Mouse (Mus musculus) kidney, embryonic 14.5 days (tissue): ENCODE results near the gene Col25a1. TPM values are rescaled to one million over a fixed set of nuclear protein-coding genes. Genes with fewer than 3 reads are reported as not detected.

Source experiments
- ATAC-seq: fragments of 200-750 bp; cut with Nextera tagmentation; 2 replicates; pipeline ENCODE4 v1.8.0; 2017; ENCODE audit warnings: moderate number of reproducible peaks, mild to moderate bottlenecking, moderate TSS enrichment, moderate library complexity; ENCODE audit not compliant: low FRiP score, low TSS enrichment
- H3K27ac ChIP-seq: fragments of 300-500 bp; sonication (generic); 2 replicates; pipeline ENCODE4 v1.5.1; 2014; ENCODE audit warnings: low read depth, mild to moderate bottlenecking, low read length, moderate library complexity, mixed read lengths
- H3K27me3 ChIP-seq: fragments of 300-500 bp; sonication (generic); 2 replicates; pipeline ENCODE4 v1.6.1; 2014; ENCODE audit warnings: mild to moderate bottlenecking, low read length; ENCODE audit not compliant: control insufficient read depth, insufficient read depth
- H3K36me3 ChIP-seq: fragments of 300-500 bp; sonication (generic); 2 replicates; pipeline ENCODE4 v1.6.1; 2014; ENCODE audit warnings: low read length, mixed read lengths; ENCODE audit not compliant: control insufficient read depth, insufficient read depth
- H3K4me1 ChIP-seq: fragments of 300-500 bp; sonication (generic); 2 replicates; pipeline ENCODE4 v1.6.1; 2014; ENCODE audit warnings: low read length, mixed read lengths; ENCODE audit not compliant: control insufficient read depth, insufficient read depth
- H3K4me2 ChIP-seq: fragments of 300-500 bp; sonication (generic); replicated peaks from 2 replicates; pipeline ENCODE4 v1.6.1; 2014; ENCODE audit warnings: low read depth, mild to moderate bottlenecking, low read length
- H3K4me3 ChIP-seq: fragments of 300-500 bp; sonication (generic); 2 replicates; pipeline ENCODE4 v1.5.1; 2014; ENCODE audit warnings: mild to moderate bottlenecking, low read length
- H3K9ac ChIP-seq: fragments of 300-500 bp; sonication (generic); 2 replicates; pipeline ENCODE4 v1.6.1; 2014; ENCODE audit warnings: low read depth, mild to moderate bottlenecking, low read length, moderate library complexity
- H3K9me3 ChIP-seq: fragments of 300-500 bp; sonication (generic); 2 replicates; pipeline ENCODE4 v1.6.1; 2016; ENCODE audit warnings: low read length; ENCODE audit not compliant: control insufficient read depth
- WGBS: fragments of 180-500 bp; shearing (Covaris S2); extraction: QIAGEN DNeasy Blood & Tissue Kit; methylation state at CpG from one replicate; pipeline ENCODE4 v1.1.7; 2014; 5-methylcytosine and 5-hydroxymethylcytosine counted together
- polyA plus RNA-seq: library from polyadenylated mRNA; unstranded; fragments of >200 nt; fragmentation: Nextera tagmentation; extraction: Ambion mirVana; gene quantifications from 2 replicates; pipeline ENCODE4 v1.2.1, GENCODE M21; 2014

Col25a1 gene
- polyA plus RNA-seq, 1 experiment from 2014 or later, result 5.4 TPM

DNA sequence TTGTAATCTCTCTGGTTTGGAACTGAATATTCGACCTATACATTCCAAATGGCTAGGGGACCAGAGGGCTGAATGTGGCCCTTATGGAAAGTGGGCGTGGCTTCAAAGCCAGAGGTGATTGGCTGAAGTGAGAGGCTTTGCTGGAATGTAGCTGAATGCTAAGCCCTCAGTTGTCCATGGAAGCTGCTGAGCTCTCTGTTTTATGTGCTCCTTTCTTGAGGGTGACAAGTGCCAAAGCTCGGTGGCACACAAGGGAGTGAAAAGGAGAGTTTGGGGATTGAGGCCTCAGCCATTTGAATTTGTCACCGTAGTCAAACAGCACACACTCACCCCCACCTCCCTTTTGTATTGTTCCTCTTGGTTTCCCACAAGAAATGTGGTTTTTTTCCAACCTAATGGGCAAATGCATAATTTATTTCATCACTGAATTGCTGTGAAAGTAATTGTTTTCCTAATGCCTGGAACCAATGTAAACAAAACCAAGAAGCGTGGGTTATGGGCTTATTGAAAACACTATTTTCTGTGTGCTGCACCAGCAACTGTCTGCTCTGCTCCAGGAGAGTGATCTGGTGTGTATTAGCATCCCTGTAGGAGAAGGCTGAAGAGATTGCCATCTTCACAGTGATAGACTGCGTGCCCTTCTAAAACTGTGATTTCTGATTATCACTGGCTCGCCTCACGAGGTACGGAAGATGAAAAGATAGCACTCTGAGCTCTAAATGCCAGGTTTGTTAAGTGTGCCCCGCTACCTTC lies 147.2 kb downstream of the Col25a1 start:
- H3K9me3 ChIP-seq, result no peaks in the 10 kb centered on the region
- H3K27me3 ChIP-seq, result no peaks in the 10 kb centered on the region
- no peak for ATAC-seq
- no peak overlapping the region for H3K4me2 ChIP-seq
- H3K4me3 ChIP-seq, result no peak overlapping the region
- 70% methylated on average over 10 of the region's 10 CpGs for WGBS
- H3K27ac ChIP-seq, result no peak overlapping the region
- H3K9ac ChIP-seq, result no peak overlapping the region
- no peaks in the 10 kb centered on the region for H3K36me3 ChIP-seq
- H3K4me1 ChIP-seq, result no peaks in the 10 kb centered on the region

DNA sequence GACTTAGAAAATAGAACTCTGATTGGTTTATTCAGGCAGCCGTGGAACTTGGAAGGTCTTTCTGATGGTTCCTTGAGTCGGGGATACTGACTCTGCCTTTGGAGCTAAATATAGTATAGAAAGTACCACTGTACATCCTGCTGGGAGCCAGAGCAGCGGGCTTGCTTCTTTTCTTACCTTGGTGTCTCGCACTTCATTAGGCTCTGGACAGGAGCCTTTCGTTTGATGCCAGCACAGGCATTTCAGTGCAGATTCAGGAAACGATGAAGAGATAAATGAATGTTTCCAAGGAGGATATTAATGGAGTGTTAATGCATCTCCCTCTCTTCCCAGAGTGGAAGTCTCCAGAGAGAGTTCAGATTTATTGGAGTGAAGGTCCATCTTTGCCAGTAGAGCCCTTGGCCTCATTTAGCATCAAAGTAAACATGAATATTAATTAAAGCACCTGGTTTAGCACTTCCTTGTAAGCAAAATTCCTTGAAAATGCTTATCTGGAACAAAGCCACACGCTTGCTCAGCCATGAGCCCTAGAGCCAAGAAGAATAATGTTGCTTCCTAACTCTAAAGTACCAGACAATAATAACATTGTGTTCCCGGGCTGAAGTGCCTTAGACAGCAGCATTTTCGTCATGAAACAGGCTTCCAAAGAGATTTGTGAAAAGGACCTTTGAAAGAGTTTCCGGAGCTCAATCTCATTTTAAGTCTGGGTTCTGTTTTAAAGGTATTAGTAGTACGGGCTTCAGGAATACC lies 151.9 kb downstream of the Col25a1 start:
- H3K9ac ChIP-seq, result no peak overlapping the region
- ATAC-seq, result no peak
- no peak overlapping the region for H3K4me2 ChIP-seq
- H3K4me3 ChIP-seq, result no peak overlapping the region
- no peaks in the 10 kb centered on the region for H3K27me3 ChIP-seq
- H3K36me3 ChIP-seq, result no peaks in the 10 kb centered on the region
- 61% methylated on average over 11 of the region's 11 CpGs for WGBS
- H3K27ac ChIP-seq, result no peak overlapping the region
- H3K4me1 ChIP-seq, result no peaks in the 10 kb centered on the region
- no peaks in the 10 kb centered on the region for H3K9me3 ChIP-seq

DNA sequence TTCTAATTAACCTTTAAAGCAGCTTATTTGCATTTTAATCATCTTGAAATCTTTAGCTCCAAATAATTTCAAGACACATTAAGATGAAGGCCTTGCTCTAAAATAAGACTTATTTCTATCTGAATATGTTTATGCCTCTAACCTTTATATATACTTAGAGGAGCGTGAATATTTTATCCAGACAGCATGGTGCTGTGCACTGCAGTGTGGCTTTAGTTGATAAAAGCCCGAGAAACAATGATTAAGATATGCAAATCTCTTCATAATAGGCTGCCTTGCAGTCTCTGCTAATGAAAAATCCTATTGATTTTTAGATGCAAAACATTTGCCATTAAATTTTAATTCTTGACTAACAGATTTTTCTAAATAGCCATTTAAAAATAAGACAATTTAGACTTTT lies 156.8 kb downstream of the Col25a1 start:
- Histone ChIP-seq H3K27ac (no peak overlapping the region), H3K9me3 (no peaks in the 10 kb centered on the region), H3K36me3 (no peaks in the 10 kb centered on the region), H3K4me2 (no peak overlapping the region), H3K9ac (no peak overlapping the region), H3K4me3 (no peak overlapping the region), H3K4me1 (no peaks in the 10 kb centered on the region), H3K27me3 (no peaks in the 10 kb centered on the region)
- ATAC-seq, result no peak
- WGBS, result 82% methylated on average over 2 of the region's 2 CpGs

DNA sequence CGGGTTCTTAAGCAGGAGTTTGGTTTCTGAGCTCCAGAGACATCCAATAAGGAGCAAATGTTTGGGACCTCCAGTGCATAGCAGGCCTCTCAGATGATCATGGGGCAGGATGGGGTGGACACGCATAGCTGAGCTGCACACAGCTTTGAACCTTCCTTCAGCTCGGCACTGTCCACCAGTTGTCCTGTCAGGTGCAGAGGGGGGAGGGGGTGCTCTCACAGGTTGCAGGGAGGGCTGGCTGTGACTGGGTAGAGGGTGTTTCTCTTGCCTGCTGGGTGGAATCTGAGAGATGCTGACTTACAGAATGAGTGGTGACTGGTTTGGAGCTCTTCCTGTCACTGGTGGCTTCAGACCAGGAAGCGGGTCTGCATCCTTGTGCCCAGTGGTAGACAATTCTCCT lies 157.5 kb downstream of the Col25a1 start:
- Histone ChIP-seq H3K4me2 (no peak overlapping the region), H3K36me3 (no peaks in the 10 kb centered on the region), H3K4me1 (no peaks in the 10 kb centered on the region), H3K9ac (no peak overlapping the region), H3K27ac (no peak overlapping the region), H3K9me3 (no peaks in the 10 kb centered on the region), H3K4me3 (no peak overlapping the region), H3K27me3 (no peaks in the 10 kb centered on the region)
- ATAC-seq, result peak; percentile 64; the same call in 1 of the 2 replicates
- WGBS, result 66% methylated on average over 4 of the region's 4 CpGs

DNA sequence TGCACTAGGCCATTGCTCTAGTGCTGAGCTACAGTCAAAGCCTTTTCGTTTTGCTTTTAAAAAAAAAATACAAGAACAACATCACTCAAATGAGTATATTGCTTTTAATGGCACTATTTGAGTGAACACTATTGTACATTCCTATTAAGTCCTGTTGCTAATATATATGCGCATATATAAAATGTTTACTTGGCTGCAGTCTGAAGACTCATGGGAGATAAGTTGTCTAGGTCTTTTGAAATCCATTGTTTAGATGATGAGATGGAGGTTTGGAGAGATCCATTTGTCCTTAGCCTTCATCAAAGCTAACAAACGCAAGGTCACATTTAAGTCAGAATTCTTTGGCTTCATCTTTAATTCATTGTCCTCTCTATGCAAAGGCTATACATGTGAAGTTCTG lies 157.9 kb downstream of the Col25a1 start:
- no peaks in the 10 kb centered on the region for H3K27me3 ChIP-seq
- 87% methylated on average over 3 of the region's 3 CpGs for WGBS
- no peaks in the 10 kb centered on the region for H3K36me3 ChIP-seq

DNA sequence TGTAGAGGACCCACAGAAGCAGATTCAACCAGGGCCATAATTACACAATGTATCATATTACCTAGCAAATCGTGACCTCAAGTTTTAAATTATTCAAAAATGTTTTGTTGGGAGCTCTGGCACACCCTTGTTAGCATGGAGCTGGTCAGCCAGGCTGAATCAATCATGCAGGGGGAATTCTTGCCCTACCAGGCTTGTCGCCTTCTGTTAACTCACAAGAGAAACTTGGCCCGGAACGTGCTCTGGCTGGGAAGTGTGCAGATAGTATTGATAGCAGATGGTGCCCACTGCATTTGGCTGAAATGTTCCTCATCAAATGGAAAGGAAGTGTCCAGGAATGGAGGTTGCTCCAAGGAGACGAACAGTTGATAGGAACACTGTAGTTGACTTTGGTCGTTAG lies 158.9 kb downstream of the Col25a1 start:
- no peaks in the 10 kb centered on the region for H3K9me3 ChIP-seq
- no peak overlapping the region for H3K27ac ChIP-seq
- H3K4me2 ChIP-seq, result no peak overlapping the region
- H3K4me3 ChIP-seq, result no peak overlapping the region
- H3K36me3 ChIP-seq, result no peaks in the 10 kb centered on the region
- no peak overlapping the region for H3K9ac ChIP-seq
- 61% methylated on average over 6 of the region's 6 CpGs for WGBS
- ATAC-seq, result no peak
- no peaks in the 10 kb centered on the region for H3K4me1 ChIP-seq
- H3K27me3 ChIP-seq, result no peaks in the 10 kb centered on the region

More for the DNA sequence above, 157.9 kb downstream of the Col25a1 start:
- Histone ChIP-seq H3K9me3 (no peaks in the 10 kb centered on the region), H3K4me1 (no peaks in the 10 kb centered on the region), H3K4me2 (no peak overlapping the region), H3K27ac (no peak overlapping the region), H3K4me3 (no peak overlapping the region), H3K9ac (no peak overlapping the region)
- ATAC-seq, result no peak

DNA sequence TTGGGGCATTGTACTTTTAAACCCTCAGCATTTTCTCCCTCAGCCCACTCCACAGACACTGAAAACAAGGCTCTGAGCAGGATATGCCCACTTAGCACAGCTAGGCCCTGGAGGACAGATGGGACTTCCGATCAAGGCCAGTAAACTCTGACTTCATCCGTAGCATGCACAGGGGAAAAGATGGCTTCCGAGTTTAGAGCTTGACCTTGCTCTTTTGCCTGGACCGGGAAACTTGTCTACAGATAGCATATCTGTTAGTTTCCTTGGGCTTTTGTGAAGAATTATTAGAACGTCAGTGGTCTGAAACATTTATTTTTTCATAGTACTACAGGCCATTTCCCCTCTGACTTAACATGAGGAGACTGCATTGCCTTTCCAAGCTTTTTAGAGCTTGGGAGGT lies 159.4 kb downstream of the Col25a1 start:
- ATAC-seq, result no peak
- H3K4me2 ChIP-seq, result no peak overlapping the region
- 89% methylated on average over 5 of the region's 5 CpGs for WGBS
- H3K27ac ChIP-seq, result no peak overlapping the region
- no peak overlapping the region for H3K4me3 ChIP-seq
- no peak overlapping the region for H3K9ac ChIP-seq
- no peaks in the 10 kb centered on the region for H3K36me3 ChIP-seq
- H3K9me3 ChIP-seq, result no peaks in the 10 kb centered on the region
- no peaks in the 10 kb centered on the region for H3K27me3 ChIP-seq
- no peaks in the 10 kb centered on the region for H3K4me1 ChIP-seq

DNA sequence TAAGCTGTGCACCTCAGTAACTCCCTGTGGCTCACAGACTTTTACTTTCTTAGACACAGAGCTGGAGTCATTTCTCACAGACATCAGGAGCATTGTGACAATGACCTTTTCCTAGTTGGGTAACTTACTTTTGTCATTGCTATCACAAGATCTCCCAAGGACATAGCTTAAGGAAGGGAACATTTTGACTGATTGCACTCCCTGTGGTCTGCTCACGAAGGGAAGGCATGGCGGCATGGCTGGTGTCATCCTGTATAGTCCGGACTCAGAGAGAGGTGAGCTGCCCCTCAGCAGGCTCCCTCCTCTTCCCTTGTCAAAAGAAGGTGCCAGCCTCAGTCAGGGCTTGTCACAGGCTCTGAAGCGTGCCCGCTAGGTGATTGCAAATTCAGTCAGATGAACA lies 160.6 kb downstream of the Col25a1 start:
- Histone ChIP-seq H3K27ac (no peak overlapping the region), H3K4me2 (no peak overlapping the region), H3K9me3 (no peaks in the 10 kb centered on the region), H3K4me3 (no peak overlapping the region), H3K9ac (no peak overlapping the region), H3K27me3 (no peaks in the 10 kb centered on the region), H3K36me3 (no peaks in the 10 kb centered on the region), H3K4me1 (no peaks in the 10 kb centered on the region)
- ATAC-seq, result no peak
- 89% methylated on average over 5 of the region's 5 CpGs for WGBS

DNA sequence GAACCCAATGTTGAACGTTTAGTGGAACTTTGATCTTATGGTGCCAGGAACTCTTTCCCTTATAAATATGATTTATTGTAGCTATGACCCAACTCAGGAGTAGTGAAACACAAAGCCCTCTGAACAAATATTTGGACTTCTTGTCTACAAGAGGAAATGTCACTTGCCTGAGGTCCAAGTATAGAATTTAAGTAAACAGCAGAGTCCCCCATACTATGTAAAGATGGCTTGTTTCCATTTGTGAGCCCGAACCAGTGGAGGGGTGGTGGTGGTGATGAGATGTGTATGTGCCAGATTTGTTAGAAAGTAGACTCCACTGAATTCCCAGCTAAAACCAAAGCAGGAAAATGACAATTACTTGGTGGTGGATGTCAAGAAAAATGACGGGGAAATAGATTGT lies 169.2 kb downstream of the Col25a1 start:
- no peak overlapping the region for H3K27ac ChIP-seq
- no peak overlapping the region for H3K9ac ChIP-seq
- no peaks in the 10 kb centered on the region for H3K36me3 ChIP-seq
- 41% methylated on average over 3 of the region's 3 CpGs for WGBS
- H3K4me2 ChIP-seq, result no peak overlapping the region
- H3K27me3 ChIP-seq, result no peaks in the 10 kb centered on the region
- no peak for ATAC-seq
- no peak overlapping the region for H3K4me3 ChIP-seq
- H3K4me1 ChIP-seq, result no peaks in the 10 kb centered on the region
- no peaks in the 10 kb centered on the region for H3K9me3 ChIP-seq
